Mouse (Mus musculus): ENCODE measurements around the gene Usp9x.
A peak's percentile ranks its signal among the peaks of the same experiment; 100 is the strongest.

- TF ChIP-seq CTCF (IDR thresholded peaks at IDR 0.05; ENCODE audit: extremely low read depth, insufficient read length, insufficient replicate concordance, low read depth, low read length) (peak; percentile 48; the same call in 1 of the 2 replicates), POLR2A (IDR thresholded peaks at IDR 0.05; ENCODE audit: low read depth, low read length) (peak; percentile 46; the same call in 1 of the 2 replicates)
These were observed at the start of gene Usp9x for GRCm38 (mm10) chrX:13071241-13071775.

All from small intestine, adult 2 months (tissue).